Mouse (Mus musculus): ENCODE measurements around the gene Ptpn4. TPM values are rescaled to one million over a fixed set of nuclear protein-coding genes. Genes with fewer than 3 reads are reported as not detected.

The Ptpn4 gene
- polyA plus RNA-seq (2012; ENCODE audit: insufficient read depth, insufficient read length, missing spikeins): 2.9 and 6.6 TPM in 2 replicates

DNA sequence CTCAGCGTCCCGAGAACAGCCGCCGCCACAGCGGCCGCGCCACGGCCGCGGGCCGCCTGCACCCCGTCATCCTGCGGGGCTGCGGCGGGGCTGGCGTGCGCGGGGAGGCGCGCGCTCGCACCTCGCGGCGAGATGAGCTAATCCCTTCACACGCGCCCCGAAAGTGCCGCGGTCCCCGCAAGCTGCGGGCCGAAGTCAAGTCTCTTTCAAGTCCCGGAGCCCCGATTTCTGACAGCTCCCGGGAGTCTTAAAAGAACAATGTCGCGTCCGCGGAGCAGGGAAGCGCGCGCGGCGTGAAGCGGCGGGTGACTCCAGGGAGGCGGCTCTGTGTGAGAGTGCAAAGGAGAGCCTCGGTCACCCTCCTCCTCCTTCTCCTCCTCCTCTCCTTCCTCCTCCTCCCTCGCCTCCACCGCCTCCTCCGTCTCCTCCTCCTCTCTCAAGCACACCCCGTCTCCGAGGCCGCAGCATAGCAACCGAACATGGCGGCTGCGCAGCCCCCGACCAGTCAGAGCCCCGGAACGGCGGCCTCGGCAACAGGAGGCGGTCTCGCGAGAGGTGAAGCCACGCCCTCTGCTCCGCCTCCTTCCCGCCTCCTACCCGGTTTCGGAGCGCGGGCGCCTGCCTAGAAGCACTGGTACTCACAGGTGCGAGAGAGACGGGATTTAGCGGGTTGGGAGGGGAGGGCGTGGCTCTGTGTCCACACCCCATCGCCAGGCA is at the start of gene Ptpn4:
Ptpn4 (minus strand) TSS at position 579 of the 717 bp plus-strand sequence.
- Histone ChIP-seq H3K27ac (ENCODE audit: insufficient read depth, low read depth, low read length) (peak within 1 kb of the TSS; percentile 76), H3K4me3 (ENCODE audit: insufficient read depth, low read length) (peak within 1 kb of the TSS; percentile 89), H3K4me1 (ENCODE audit: control insufficient read depth, insufficient read depth, low read length) (peaks cover 3% of the 10 kb centered on the region; the same call in 1 of the 2 replicates)
- TF ChIP-seq CTCF (IDR thresholded peaks at IDR 0.05; ENCODE audit: low read depth, low read length) (no peak), POLR2A (IDR thresholded peaks at IDR 0.05; ENCODE audit: borderline replicate concordance, low read depth, low read length) (no peak; the same call in 1 of the 2 replicates)

- H3K27ac ChIP-seq (ENCODE audit: insufficient read depth, low read depth, low read length): no peak overlapping the region
- no peak overlapping the region for H3K4me3 ChIP-seq (ENCODE audit: insufficient read depth, low read length)
- no peaks in the 10 kb centered on the region for H3K4me1 ChIP-seq (ENCODE audit: control insufficient read depth, insufficient read depth, low read length)
- TF ChIP-seq CTCF (IDR thresholded peaks at IDR 0.05; ENCODE audit: low read depth, low read length) (no peak), POLR2A (IDR thresholded peaks at IDR 0.05; ENCODE audit: borderline replicate concordance, low read depth, low read length) (no peak)
Measured at GRCm38 (mm10) chr1:119886320-119886719, 48.9 kb upstream of the Ptpn4 start.

GRCm38 (mm10) chr1:119884272-119884671 is 46.9 kb upstream of the Ptpn4 start:
- no peak for TF ChIP-seq CTCF (IDR thresholded peaks at IDR 0.05; ENCODE audit: low read depth, low read length)
- TF ChIP-seq POLR2A (IDR thresholded peaks at IDR 0.05; ENCODE audit: borderline replicate concordance, low read depth, low read length): no peak
- no peaks in the 10 kb centered on the region for H3K4me1 ChIP-seq (ENCODE audit: control insufficient read depth, insufficient read depth, low read length)
- H3K27ac ChIP-seq (ENCODE audit: insufficient read depth, low read depth, low read length): no peak overlapping the region
- H3K4me3 ChIP-seq (ENCODE audit: insufficient read depth, low read length): no peak overlapping the region

DNA sequence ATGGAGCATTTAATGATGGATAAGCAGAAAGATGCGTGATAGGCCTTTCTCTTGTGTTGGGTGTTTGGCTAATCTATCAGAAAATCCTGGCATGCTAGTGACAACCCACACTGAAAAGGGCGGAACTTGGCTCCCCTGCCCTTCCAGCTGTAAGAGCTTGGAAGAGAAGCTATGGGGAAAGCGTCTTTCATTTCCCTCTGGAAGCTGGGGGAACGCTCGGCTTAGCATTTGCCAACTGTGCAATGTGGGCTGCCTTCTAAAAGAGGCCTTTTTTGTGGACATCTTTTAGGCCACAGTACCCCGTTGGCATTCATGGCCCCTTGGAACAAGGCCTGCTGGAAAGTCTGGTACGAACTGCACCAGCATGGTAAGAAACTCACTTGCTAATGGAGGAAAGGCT is 41.5 kb upstream of the Ptpn4 start:
- Histone ChIP-seq H3K27ac (ENCODE audit: insufficient read depth, low read depth, low read length) (no peak overlapping the region), H3K4me3 (ENCODE audit: insufficient read depth, low read length) (no peak overlapping the region), H3K4me1 (ENCODE audit: control insufficient read depth, insufficient read depth, low read length) (no peaks in the 10 kb centered on the region)
- TF ChIP-seq CTCF (IDR thresholded peaks at IDR 0.05; ENCODE audit: low read depth, low read length) (no peak), POLR2A (IDR thresholded peaks at IDR 0.05; ENCODE audit: borderline replicate concordance, low read depth, low read length) (no peak)

GRCm38 (mm10) chr1:119877469-119877868 is 40.1 kb upstream of the Ptpn4 start:
- no peak overlapping the region for H3K27ac ChIP-seq (ENCODE audit: insufficient read depth, low read depth, low read length)
- H3K4me1 ChIP-seq (ENCODE audit: control insufficient read depth, insufficient read depth, low read length): no peaks in the 10 kb centered on the region
- no peak for TF ChIP-seq CTCF (IDR thresholded peaks at IDR 0.05; ENCODE audit: low read depth, low read length)
- no peak for TF ChIP-seq POLR2A (IDR thresholded peaks at IDR 0.05; ENCODE audit: borderline replicate concordance, low read depth, low read length)
- H3K4me3 ChIP-seq (ENCODE audit: insufficient read depth, low read length): no peak overlapping the region

GRCm38 (mm10) chr1:119868395-119869161 is 31.2 kb upstream of the Ptpn4 start:
- Histone ChIP-seq H3K4me1 (ENCODE audit: control insufficient read depth, insufficient read depth, low read length) (no peaks in the 10 kb centered on the region), H3K4me3 (ENCODE audit: insufficient read depth, low read length) (no peak overlapping the region), H3K27ac (ENCODE audit: insufficient read depth, low read depth, low read length) (no peak overlapping the region)
- TF ChIP-seq POLR2A (IDR thresholded peaks at IDR 0.05; ENCODE audit: borderline replicate concordance, low read depth, low read length) (no peak), CTCF (IDR thresholded peaks at IDR 0.05; ENCODE audit: low read depth, low read length) (no peak)

DNA sequence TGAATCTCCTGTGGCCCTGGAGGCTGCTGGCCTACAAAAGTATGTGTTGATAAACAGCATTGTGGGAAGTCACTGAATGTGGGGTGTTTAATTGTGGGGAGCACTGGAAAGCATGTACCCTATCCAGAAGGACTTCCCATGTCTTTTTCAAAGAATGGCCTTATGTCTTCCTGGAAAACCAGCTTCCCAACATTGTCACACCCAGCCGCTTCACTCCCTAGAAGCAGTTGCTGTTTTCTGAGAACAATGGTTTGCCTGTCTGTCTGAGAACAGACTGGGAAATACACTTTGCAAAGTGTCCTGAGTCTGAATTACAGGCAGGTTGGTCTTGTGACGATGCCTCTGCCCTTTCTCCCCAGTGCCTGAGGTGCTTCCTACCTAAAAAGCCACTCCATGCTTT is 29.9 kb upstream of the Ptpn4 start:
- H3K27ac ChIP-seq (ENCODE audit: insufficient read depth, low read depth, low read length): no peak overlapping the region
- H3K4me3 ChIP-seq (ENCODE audit: insufficient read depth, low read length): no peak overlapping the region
- no peaks in the 10 kb centered on the region for H3K4me1 ChIP-seq (ENCODE audit: control insufficient read depth, insufficient read depth, low read length)
- TF ChIP-seq POLR2A (IDR thresholded peaks at IDR 0.05; ENCODE audit: borderline replicate concordance, low read depth, low read length) (no peak), CTCF (IDR thresholded peaks at IDR 0.05; ENCODE audit: low read depth, low read length) (no peak)

- TF ChIP-seq CTCF (IDR thresholded peaks at IDR 0.05; ENCODE audit: low read depth, low read length) (no peak), POLR2A (IDR thresholded peaks at IDR 0.05; ENCODE audit: borderline replicate concordance, low read depth, low read length) (no peak)
- Histone ChIP-seq H3K4me1 (ENCODE audit: control insufficient read depth, insufficient read depth, low read length) (no peaks in the 10 kb centered on the region), H3K4me3 (ENCODE audit: insufficient read depth, low read length) (no peak overlapping the region), H3K27ac (ENCODE audit: insufficient read depth, low read depth, low read length) (no peak overlapping the region)
Measured at GRCm38 (mm10) chr1:119865311-119865710, 27.9 kb upstream of the Ptpn4 start.

GRCm38 (mm10) chr1:119863507-119864296 is 26.3 kb upstream of the Ptpn4 start:
- H3K4me1 ChIP-seq (ENCODE audit: control insufficient read depth, insufficient read depth, low read length): peaks cover 6% of the 10 kb centered on the region; the same call in 1 of the 2 replicates
- TF ChIP-seq POLR2A (IDR thresholded peaks at IDR 0.05; ENCODE audit: borderline replicate concordance, low read depth, low read length) (no peak), CTCF (IDR thresholded peaks at IDR 0.05; ENCODE audit: low read depth, low read length) (no peak)
- H3K27ac ChIP-seq (ENCODE audit: insufficient read depth, low read depth, low read length): no peak overlapping the region
- H3K4me3 ChIP-seq (ENCODE audit: insufficient read depth, low read length): no peak overlapping the region
